Mouse (Mus musculus) testis, adult 2 months (tissue): ENCODE data around the gene S1pr3. TPM values are rescaled to one million over a fixed set of nuclear protein-coding genes. Genes with fewer than 3 reads are reported as not detected.

Experiments
- H3K27ac ChIP-seq: fragments of 200-500 bp; 2 replicates; pipeline ENCODE4 v1.5.1; 2012; ENCODE audit warnings: low read depth, low read length; ENCODE audit not compliant: control insufficient read depth, insufficient read depth
- H3K27me3 ChIP-seq: fragments of 200-500 bp; 2 replicates; pipeline ENCODE4 v1.6.1; 2012; ENCODE audit warnings: mild to moderate bottlenecking, low read length, moderate library complexity; ENCODE audit not compliant: control insufficient read depth, insufficient read depth
- H3K36me3 ChIP-seq: fragments of 200-500 bp; 2 replicates; pipeline ENCODE4 v1.6.1; 2012; ENCODE audit warnings: mild to moderate bottlenecking, low read length; ENCODE audit not compliant: control insufficient read depth, insufficient read depth
- H3K4me1 ChIP-seq: fragments of 200-500 bp; 2 replicates; pipeline ENCODE4 v1.6.1; 2012; ENCODE audit warnings: low read length; ENCODE audit not compliant: control insufficient read depth, insufficient read depth
- H3K4me3 ChIP-seq: fragments of 200-500 bp; 2 replicates; pipeline ENCODE4 v1.5.1; 2012; ENCODE audit warnings: low read depth, mild to moderate bottlenecking, low read length, moderate library complexity, mixed read lengths; ENCODE audit not compliant: control insufficient read depth
- CTCF ChIP-seq: fragments of 200-500 bp; IDR thresholded peaks from 2 replicates; pipeline ENCODE4 v1.5.1; 2012; ENCODE audit warnings: low read depth, mild to moderate bottlenecking, inconsistent platforms, low read length, moderate library complexity; ENCODE audit not compliant: control insufficient read depth, insufficient read depth, insufficient replicate concordance
- POLR2A ChIP-seq: fragments of 200-500 bp; IDR thresholded peaks from 2 replicates; pipeline ENCODE4 v1.6.1; 2012; ENCODE audit warnings: low read depth, mild to moderate bottlenecking, inconsistent platforms, low read length, moderate library complexity; ENCODE audit not compliant: control insufficient read depth
- polyA plus RNA-seq: library from polyadenylated mRNA; depleted of rRNA; stranded (reverse); fragments of >200 nt; gene quantifications from 2 replicates; pipeline ENCODE4 v1.2.3, GENCODE M21; 2012

S1pr3 gene
- polyA plus RNA-seq, 1 experiment: 3.1 TPM

DNA sequence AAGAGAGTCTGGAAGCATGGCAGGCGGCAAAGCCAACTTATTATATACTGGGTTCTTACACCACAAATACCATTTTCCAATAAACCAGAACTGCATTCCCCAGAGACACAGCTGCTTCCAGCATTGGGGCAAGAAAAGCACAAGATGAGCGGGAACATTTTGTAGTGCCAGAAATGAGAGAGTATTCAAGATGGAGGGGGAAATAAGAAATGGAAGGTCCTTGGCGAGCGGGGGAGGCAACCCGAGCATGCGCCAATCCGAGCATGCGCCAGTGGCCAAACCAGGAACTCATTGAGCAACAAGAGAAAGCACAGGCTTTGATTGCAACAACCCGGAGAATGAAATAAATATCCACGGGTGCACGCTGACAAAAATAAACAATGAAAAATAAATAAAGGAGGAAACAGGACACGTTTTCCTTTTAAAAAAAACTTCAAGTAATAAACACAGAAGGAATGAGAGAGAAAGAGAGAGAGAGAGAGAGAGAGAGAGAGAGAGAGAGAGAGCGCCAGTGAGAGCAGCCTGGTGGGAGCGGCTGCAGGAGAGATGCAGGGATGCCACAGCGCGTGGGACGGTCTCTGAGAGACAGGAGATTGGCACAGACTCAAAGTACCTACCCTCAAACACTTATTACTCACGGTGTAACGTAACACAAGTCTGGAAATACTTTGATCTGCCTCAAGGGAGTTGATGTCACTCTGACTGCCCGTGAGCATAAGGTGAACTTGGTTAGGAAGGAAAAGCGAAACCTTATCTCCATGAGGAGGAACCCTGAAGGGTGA, 34.2 kb upstream of the S1pr3 start:
- Histone ChIP-seq H3K4me3 (no peak overlapping the region), H3K36me3 (no peaks in the 10 kb centered on the region), H3K27me3 (no peaks in the 10 kb centered on the region), H3K27ac (0 out of 2 replicates have a peak overlapping the region, but pooled peaks have one; percentile 34), H3K4me1 (peaks cover 13% of the 10 kb centered on the region)
- TF ChIP-seq POLR2A (no peak), CTCF (no peak)

GRCm38 (mm10) chr13:51378126-51378525, 30.3 kb upstream of the S1pr3 start:
- H3K36me3 ChIP-seq: no peaks in the 10 kb centered on the region

GRCm38 (mm10) chr13:51379596-51379995, 28.8 kb upstream of the S1pr3 start:
- TF ChIP-seq CTCF (no peak), POLR2A (no peak)
- Histone ChIP-seq H3K27me3 (no peaks in the 10 kb centered on the region), H3K4me3 (no peak overlapping the region), H3K27ac (no peak overlapping the region), H3K36me3 (no peaks in the 10 kb centered on the region), H3K4me1 (peaks cover 9% of the 10 kb centered on the region)

More at GRCm38 (mm10) chr13:51378126-51378525, 30.3 kb upstream of the S1pr3 start:
- H3K27me3 ChIP-seq: no peaks in the 10 kb centered on the region
- TF ChIP-seq POLR2A (no peak), CTCF (no peak)
- H3K27ac ChIP-seq: no peak overlapping the region; the same call in 1 of the 2 replicates
- H3K4me3 ChIP-seq: no peak overlapping the region
- peaks cover 13% of the 10 kb centered on the region for H3K4me1 ChIP-seq

DNA sequence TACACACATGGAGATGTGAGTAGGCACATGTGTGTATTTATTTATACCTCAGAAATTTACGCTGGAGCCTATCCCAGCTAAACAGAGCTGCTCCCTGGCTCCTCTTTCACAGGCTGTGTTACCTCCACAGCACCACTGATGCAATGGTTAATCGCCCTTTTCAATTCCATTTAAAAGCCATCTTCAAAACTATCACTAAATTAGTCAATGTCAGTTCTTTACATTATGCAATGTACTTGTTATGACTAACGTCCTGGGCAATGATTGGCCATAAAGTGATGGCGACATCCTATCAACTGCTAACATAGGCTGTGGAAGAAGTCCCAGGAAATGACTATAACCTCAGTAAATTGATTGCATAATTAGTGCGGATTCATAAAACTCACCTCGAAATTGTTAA, 26.9 kb upstream of the S1pr3 start:
- TF ChIP-seq POLR2A: no peak
- no peak for TF ChIP-seq CTCF
- H3K4me3 ChIP-seq: no peak overlapping the region
- peaks cover 8% of the 10 kb centered on the region for H3K4me1 ChIP-seq
- no peaks in the 10 kb centered on the region for H3K36me3 ChIP-seq
- H3K27me3 ChIP-seq: no peaks in the 10 kb centered on the region
- H3K27ac ChIP-seq: no peak overlapping the region

DNA sequence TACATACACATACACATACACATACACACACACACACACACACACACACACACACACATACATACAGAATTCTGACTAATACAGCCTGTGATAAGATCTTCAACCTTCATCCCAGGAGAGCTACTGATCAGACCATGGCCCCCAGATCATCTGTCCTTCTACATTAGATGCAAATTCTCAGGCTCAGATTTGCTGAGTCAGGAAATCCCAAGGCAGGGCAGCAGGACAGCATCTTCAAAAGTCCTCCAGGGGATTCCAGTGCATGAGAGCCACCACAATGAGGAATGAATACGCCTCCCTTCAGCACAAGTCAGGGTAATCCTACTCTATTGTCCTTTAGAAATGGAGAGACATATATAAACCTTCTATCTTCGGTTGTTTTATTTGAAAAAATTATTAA, 23.5 kb upstream of the S1pr3 start:
- Histone ChIP-seq H3K4me3 (no peak overlapping the region), H3K27me3 (no peaks in the 10 kb centered on the region), H3K36me3 (no peaks in the 10 kb centered on the region), H3K27ac (no peak overlapping the region), H3K4me1 (no peaks in the 10 kb centered on the region)
- TF ChIP-seq CTCF: no peak
- no peak for TF ChIP-seq POLR2A

- no peak overlapping the region for H3K4me3 ChIP-seq
- TF ChIP-seq CTCF (no peak), POLR2A (no peak)
- H3K27ac ChIP-seq: no peak overlapping the region
- H3K27me3 ChIP-seq: no peaks in the 10 kb centered on the region
- no peaks in the 10 kb centered on the region; the same call in 1 of the 2 replicates for H3K4me1 ChIP-seq
- no peaks in the 10 kb centered on the region for H3K36me3 ChIP-seq
Measured at GRCm38 (mm10) chr13:51387908-51388307, 20.5 kb upstream of the S1pr3 start.

- Histone ChIP-seq H3K4me3 (no peak overlapping the region), H3K4me1 (no peaks in the 10 kb centered on the region; the same call in 1 of the 2 replicates), H3K36me3 (no peaks in the 10 kb centered on the region), H3K27me3 (no peaks in the 10 kb centered on the region), H3K27ac (no peak overlapping the region)
- TF ChIP-seq CTCF (no peak), POLR2A (no peak)
Measured at GRCm38 (mm10) chr13:51390398-51390797, 18.0 kb upstream of the S1pr3 start.
